Mouse (Mus musculus) CH12.LX (cell line): ENCODE measurements around the gene Zfp36l1.

ENCODE experiments used
- CTCF ChIP-seq, 2 experiments: IDR thresholded peaks in 1 of 2; conservative IDR thresholded peaks in 1 of 2; 2 replicates each; pipeline ENCODE4 v1.5.1; 2011 to 2012; ENCODE audit warnings: low read depth in 2 of 2, low read length in 2 of 2, improper control_type of control experiment in 1 of 2, inconsistent platforms in 1 of 2, mild to moderate bottlenecking in 1 of 2, moderate library complexity in 1 of 2
- ELF1 ChIP-seq: IDR thresholded peaks from 2 replicates; pipeline ENCODE4 v1.6.1; 2014; ENCODE audit warnings: low read depth, mild to moderate bottlenecking, inconsistent platforms, low read length, improper control_type of control experiment
- EP300 ChIP-seq: IDR thresholded peaks from 2 replicates; pipeline ENCODE4 v1.6.1; 2011; ENCODE audit warnings: low read length, improper control_type of control experiment
- MAZ ChIP-seq: IDR thresholded peaks from 2 replicates; pipeline ENCODE4 v1.6.1; 2012; ENCODE audit warnings: low read depth, mild to moderate bottlenecking, inconsistent platforms, low read length, improper control_type of control experiment, moderate library complexity
- POLR2A ChIP-seq: IDR thresholded peaks from 2 replicates; pipeline ENCODE4 v1.6.1; 2011; ENCODE audit warnings: low read depth, mild to moderate bottlenecking, improper control_type of control experiment, low read length
- ZKSCAN1 ChIP-seq: IDR thresholded peaks from 2 replicates; pipeline ENCODE4 v1.6.1; 2012; ENCODE audit warnings: low read depth, inconsistent platforms, low read length, improper control_type of control experiment, borderline replicate concordance

- TF ChIP-seq ZKSCAN1, result no peak
- TF ChIP-seq CTCF (conservative IDR thresholded peaks at IDR 0.05 in 1 of 2, IDR thresholded peaks at IDR 0.05 in 1 of 2; ENCODE audit: low read depth in 2 of 2, low read length in 2 of 2), result no peak
- no peak for TF ChIP-seq EP300
- no peak for TF ChIP-seq MAZ
- TF ChIP-seq ELF1, result no peak
- TF ChIP-seq POLR2A, result no peak
These were observed 6.5 kb downstream of the Zfp36l1 start for GRCm38 (mm10) chr12:80106138-80106895.
